Mouse (Mus musculus) cortical plate, adult 2 months (tissue): ENCODE measurements at regions not wholly inside any gene's neighbourhood (a gene's known extent, or its start where the extent isn't known, plus 50 kb on each side); places are given as distances from the start of the nearest gene placed in this dataset.

Source experiments
- CTCF ChIP-seq: fragments of 200-500 bp; IDR thresholded peaks from 2 replicates; pipeline ENCODE4 v1.5.1; 2011; ENCODE audit warnings: mild to moderate bottlenecking, control low read depth, low read length; ENCODE audit not compliant: insufficient read depth; ENCODE audit errors: extremely low read depth
- POLR2A ChIP-seq: fragments of 200-500 bp; IDR thresholded peaks from 2 replicates; pipeline ENCODE4 v1.6.1; 2011; ENCODE audit warnings: mild to moderate bottlenecking, low read length, control low read depth; ENCODE audit not compliant: insufficient read depth; ENCODE audit errors: extremely low read depth

DNA sequence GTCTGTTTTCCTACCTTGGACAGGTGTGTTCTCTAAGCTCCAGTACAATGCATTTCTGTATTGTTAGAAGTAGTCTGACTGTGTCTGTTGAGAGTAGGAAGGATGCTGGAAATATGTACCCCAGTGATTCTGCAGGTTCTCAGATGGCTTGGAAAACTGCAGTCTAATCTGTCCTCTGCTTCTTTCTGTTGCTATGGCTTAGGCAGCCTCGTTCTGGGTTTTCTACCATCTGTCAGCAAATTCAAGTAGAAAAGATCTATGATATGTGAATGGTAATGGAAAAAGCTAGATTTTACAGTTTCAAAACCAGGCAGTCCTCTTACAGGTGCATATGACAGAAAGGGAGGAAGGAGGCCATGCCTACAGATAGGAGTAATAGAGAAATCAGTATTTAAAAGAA, 528.9 kb upstream of the Ccdc54 start:
- no peak for TF ChIP-seq CTCF
- no peak for TF ChIP-seq POLR2A
